Mouse (Mus musculus) cortical plate, adult 2 months (tissue): Measurements from ENCODE around the gene Slc9a3. TPM values are rescaled to one million over a fixed set of nuclear protein-coding genes. Genes with fewer than 3 reads are reported as not detected.

Source experiments
- H3K27ac ChIP-seq: fragments of 200-500 bp; 2 replicates; pipeline ENCODE4 v1.5.1; 2012; ENCODE audit warnings: low read length, control low read depth, inconsistent platforms; ENCODE audit not compliant: insufficient read depth
- H3K4me1 ChIP-seq: fragments of 200-500 bp; 2 replicates; pipeline ENCODE4 v1.6.1; 2011; ENCODE audit warnings: low read length; ENCODE audit not compliant: control insufficient read depth, insufficient read depth
- H3K4me3 ChIP-seq: fragments of 200-500 bp; 2 replicates; pipeline ENCODE4 v1.5.1; 2011; ENCODE audit warnings: mild to moderate bottlenecking, low read length, control low read depth; ENCODE audit not compliant: insufficient read depth
- CTCF ChIP-seq: fragments of 200-500 bp; IDR thresholded peaks from 2 replicates; pipeline ENCODE4 v1.5.1; 2011; ENCODE audit warnings: mild to moderate bottlenecking, control low read depth, low read length; ENCODE audit not compliant: insufficient read depth; ENCODE audit errors: extremely low read depth
- POLR2A ChIP-seq: fragments of 200-500 bp; IDR thresholded peaks from 2 replicates; pipeline ENCODE4 v1.6.1; 2011; ENCODE audit warnings: mild to moderate bottlenecking, low read length, control low read depth; ENCODE audit not compliant: insufficient read depth; ENCODE audit errors: extremely low read depth
- polyA plus RNA-seq: library from polyadenylated mRNA; depleted of rRNA; stranded (reverse); fragments of >200 nt; gene quantifications from 2 replicates; pipeline ENCODE4 v1.2.3, GENCODE M21; 2012

The Slc9a3 gene
- polyA plus RNA-seq, 1 experiment = 0.86 TPM

DNA sequence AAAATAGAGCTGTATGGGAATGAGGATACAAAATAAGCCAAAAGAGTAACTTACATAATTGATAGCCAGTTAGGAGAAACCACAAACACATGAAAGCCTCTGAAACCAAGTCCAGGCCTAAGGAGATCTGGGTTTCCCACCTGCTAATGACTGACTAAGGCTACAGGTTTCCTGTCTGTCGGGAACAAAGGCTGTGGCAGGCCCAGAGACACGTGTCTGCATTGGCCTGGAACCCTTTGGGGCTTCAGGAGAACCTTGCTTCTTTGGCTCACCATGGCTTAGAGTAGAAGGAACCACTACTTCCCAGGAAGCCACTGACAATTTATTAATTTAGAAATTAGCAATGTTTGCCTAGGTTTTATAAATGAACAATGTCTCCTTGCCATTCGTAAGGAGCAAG lies 22.0 kb downstream of the Slc9a3 start:
- no peak overlapping the region for H3K27ac ChIP-seq
- no peak overlapping the region for H3K4me3 ChIP-seq
- TF ChIP-seq CTCF (no peak), POLR2A (no peak)

DNA sequence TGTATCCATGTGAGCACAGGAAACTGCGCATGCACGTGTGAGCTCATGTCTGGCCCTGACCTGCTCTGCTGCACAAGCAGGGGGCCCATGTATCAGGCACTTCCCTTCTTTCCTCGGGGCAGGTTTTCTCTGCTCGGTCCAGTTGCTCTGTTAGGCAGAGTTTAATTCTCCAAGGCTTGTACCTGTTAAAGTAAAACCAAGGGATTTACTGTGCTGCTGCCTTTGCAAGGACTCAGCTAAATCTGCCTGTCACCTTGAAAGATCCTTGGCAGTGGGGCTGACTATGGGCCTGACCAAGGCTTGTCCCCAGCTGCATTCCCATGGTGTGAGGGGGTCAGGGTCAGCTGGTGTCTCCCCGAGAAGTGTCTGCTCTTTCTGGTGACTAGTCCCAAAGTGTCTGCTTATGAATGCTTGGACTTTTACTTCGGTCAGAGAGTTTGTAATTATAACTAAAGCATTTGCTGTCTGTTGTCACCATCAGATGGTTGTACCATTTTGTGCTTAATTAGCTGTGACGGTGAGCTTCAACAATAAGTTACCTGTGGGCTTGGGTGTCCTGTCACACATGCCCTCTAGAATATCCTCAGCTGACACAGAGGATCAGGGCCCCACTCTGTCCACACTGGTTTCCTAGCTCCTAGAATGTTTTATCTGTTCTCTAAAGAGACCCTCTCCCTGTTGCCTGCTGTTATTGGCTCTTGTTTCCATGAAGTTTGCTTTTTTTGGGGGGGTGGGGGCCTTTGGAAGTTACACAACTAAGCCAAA lies 23.0 kb downstream of the Slc9a3 start:
- TF ChIP-seq CTCF (no peak), POLR2A (no peak)
- H3K4me1 ChIP-seq = no peaks in the 10 kb centered on the region
- no peak overlapping the region for H3K27ac ChIP-seq
- H3K4me3 ChIP-seq = no peak overlapping the region

More for the DNA sequence above, 22.0 kb downstream of the Slc9a3 start:
- no peaks in the 10 kb centered on the region for H3K4me1 ChIP-seq

DNA sequence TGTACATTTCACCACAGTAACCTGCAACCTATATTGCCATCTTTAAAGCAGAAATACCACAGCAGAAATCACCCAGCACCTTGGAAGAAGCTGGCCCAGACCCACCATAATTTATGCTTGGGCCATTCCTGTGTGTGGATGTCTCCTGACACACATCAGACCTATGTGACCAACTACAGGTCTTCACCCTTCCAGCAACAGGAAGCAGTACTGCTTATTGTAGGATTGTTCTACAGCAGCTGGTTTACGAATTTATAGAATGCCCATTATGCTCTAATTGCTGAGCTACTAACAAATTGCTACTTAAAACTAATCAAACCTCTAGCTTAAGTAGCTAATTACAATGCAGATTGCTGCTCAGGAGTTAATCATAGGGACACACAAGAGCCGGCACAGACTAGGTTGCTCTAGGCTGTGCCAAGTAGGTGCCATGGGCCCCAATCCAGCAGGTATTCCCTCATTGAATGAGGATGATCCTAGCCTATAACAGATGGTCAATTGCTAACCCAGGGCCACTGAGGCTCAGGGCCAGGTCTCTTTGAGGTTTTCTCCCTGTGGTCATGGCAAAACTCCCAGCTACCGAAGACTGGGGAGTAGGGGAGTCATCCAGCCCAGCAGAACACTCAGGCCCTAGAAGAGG lies 24.8 kb downstream of the Slc9a3 start:
- TF ChIP-seq POLR2A (no peak), CTCF (no peak)
- Histone ChIP-seq H3K4me3 (no peak overlapping the region), H3K27ac (no peak overlapping the region), H3K4me1 (no peaks in the 10 kb centered on the region)

DNA sequence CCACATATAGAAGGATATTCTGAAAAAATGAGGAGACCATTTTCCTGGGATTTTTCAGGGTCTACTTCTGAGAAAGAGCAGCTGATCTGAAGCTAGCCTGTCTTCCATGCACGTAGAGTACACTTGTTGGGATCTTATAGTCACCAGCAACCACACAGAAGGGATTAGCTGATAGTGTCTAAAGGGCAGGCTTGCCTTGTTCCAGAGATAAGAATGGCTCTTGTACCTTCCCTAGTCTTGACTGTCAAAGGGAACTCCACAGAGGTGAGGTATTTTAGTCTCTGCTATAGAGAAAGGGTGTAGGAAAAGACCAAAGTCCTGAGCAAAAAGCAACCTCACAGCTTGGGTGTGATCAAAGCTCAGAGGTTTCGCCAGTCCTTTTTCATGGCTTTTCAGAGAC lies 26.1 kb downstream of the Slc9a3 start:
- Histone ChIP-seq H3K4me1 (no peaks in the 10 kb centered on the region), H3K27ac (no peak overlapping the region), H3K4me3 (no peak overlapping the region)
- TF ChIP-seq CTCF = no peak
- no peak for TF ChIP-seq POLR2A

DNA sequence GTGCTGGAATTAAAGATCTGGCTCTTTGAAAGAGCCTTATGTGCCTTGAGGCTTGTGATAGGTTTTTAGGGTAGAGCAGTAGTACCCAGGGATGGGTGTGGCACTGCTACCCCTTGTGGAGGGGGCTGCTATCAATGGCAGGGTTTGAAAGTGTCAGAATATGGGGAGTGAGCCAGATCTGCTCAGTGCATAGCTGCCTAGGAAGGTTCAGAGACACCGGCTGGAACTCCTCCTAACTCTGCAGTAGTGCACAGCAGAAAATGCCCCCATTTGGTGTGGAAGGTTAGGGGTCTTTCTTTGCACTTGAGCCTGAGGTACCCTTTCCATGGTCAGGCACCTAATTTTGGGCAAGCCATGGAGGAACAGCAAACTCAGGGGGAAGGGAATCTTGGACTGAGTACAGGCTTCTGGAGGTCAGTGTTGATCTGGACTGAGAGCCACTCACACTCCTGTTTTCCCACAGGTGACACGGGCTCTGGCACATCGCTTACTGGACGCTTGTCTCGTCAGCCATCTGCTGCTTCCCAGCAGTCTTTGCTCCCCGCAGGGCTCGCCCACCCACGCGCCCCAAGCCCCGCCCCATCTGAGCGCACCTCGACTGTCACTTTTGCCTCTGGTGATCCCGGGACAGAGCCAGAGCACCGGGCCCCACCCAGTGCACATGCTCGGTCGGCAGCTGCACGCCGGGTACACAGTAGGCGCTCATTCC lies 45.2 kb downstream of the Slc9a3 start:
- TF ChIP-seq CTCF (no peak), POLR2A (no peak)
- 0 out of 2 replicates have a peak overlapping the region, but pooled peaks have one; percentile 3 for H3K4me3 ChIP-seq
- H3K27ac ChIP-seq = no peak overlapping the region
- no peaks in the 10 kb centered on the region; the same call in 1 of the 2 replicates for H3K4me1 ChIP-seq

DNA sequence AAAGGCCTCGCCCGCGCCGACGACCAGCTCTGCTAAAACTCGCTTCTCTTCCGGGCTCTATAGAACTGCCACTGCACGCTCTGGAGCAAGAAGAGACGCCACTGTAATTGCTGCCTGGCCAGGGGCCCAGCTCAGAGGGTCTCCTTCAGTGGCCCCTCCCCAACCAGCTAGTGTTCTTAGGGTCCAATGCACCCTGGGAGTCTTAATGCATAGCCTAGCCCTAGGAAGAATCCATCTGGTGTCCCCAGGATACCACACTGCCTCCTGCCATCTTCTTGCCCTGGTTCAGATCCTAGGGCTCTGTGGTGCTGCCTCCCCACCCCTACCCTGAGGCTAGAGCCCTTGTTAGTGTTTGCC lies 45.8 kb downstream of the Slc9a3 start:
- TF ChIP-seq CTCF (no peak), POLR2A (no peak)
- Histone ChIP-seq H3K4me3 (0 out of 2 replicates have a peak overlapping the region, but pooled peaks have one; percentile 3), H3K27ac (no peak overlapping the region), H3K4me1 (no peaks in the 10 kb centered on the region; the same call in 1 of the 2 replicates)

DNA sequence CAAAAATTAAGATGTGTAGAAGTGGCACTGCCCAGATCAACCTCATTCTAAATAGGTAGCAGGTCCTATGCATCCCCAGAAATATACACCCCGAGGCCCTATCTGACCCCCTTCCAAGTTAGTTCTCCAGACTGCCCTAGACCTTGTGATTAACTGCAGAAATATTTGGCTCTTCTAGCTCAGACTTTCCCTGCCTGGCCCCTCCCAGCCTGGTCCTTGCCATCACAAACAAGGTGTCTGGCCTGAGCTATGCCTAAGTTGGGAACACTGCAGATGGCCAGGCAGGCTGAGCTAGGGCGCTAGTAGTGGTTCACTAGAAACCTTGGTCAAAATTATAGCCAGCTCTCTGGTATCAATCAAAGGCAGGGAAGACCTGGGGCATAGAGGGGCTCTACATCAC lies 46.2 kb downstream of the Slc9a3 start:
- Histone ChIP-seq H3K4me1 (no peaks in the 10 kb centered on the region; the same call in 1 of the 2 replicates), H3K4me3 (no peak overlapping the region)
- TF ChIP-seq CTCF (no peak), POLR2A (no peak)

DNA sequence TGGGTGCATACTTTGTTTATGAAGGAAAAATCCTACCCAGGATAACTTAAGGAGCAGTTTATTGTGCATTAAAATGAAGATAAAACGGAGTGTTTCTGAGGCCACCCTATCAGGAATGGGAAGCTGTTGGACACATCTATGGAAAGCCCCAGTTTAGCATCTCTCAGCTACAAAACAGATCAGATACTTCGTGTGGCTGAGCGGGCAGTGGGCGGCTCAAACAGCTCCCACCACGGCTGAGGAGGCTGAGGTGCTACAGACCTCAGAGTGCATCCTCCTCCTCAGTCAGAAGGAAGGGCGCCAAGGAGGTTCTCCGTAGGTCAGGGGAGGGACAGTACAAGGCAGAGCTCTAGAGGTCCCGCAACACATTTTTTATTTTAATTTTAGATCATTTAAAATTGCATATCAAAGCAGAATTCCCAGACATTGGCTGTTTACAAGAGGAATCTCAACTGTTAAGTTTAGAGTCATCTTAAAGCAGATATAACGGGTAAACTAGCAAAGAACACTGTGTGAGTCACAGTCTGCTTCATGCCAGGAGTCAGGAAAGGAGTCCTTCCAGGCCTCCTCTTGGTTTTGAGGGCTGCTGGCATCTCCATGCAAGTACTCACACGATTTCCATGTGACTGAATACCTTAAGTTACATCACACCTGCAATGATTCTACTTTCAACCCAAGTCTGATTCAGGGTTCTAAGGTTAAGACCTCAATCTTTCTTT lies 48.3 kb downstream of the Slc9a3 start:
- no peak for TF ChIP-seq POLR2A
- no peak for TF ChIP-seq CTCF
- H3K27ac ChIP-seq = peak overlapping the region; percentile 58; the same call in 1 of the 2 replicates
- H3K4me3 ChIP-seq = no peak overlapping the region
- no peaks in the 10 kb centered on the region; the same call in 1 of the 2 replicates for H3K4me1 ChIP-seq

More for the DNA sequence above, 46.2 kb downstream of the Slc9a3 start:
- no peak overlapping the region for H3K27ac ChIP-seq

DNA sequence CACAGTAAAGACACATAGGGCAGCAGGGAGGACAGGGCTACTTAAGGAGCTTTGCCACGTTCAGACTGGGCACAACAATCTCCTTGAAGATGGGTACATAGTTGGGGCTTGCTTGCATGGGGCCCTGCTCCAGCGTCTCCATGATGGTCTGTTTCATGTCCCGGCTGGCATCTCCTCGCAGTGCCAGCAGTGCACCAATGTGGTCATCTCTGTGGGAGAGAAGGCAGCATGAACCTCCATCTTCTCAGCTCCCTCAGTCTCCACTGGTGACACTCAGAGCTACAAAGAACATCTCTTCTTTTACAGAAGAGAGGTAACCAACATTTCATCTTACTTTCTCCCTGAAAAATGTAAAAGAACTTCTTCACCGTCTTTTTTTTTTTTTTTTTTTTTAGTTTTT lies 50.8 kb downstream of the Slc9a3 start:
- Histone ChIP-seq H3K4me1 (no peaks in the 10 kb centered on the region), H3K27ac (no peak overlapping the region), H3K4me3 (no peak overlapping the region)
- no peak for TF ChIP-seq CTCF
- no peak for TF ChIP-seq POLR2A
